Mouse (Mus musculus): ENCODE data around the gene Scly.

Scly gene

DNA sequence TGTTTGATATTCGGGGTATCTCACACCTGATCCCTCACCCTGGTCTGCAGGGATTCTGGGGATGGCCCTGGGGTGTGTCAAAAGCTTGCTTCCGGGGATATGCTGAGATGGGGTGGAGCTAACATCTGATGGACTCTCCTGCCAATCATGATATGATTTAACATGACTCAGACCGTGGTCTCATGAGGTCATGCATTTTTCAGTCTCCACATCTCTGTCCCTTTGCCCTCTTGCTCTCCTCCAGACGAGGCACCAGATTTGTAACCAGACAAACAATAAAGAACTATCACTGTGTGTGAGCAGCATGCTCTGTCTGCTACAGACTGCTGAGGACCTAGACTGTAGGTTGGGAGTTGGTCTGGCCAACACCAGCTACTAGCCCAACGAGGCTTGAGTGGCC lies 64.0 kb downstream of the Scly start:
- DNase-seq (ENCODE audit: low spot score), result no peak

DNA sequence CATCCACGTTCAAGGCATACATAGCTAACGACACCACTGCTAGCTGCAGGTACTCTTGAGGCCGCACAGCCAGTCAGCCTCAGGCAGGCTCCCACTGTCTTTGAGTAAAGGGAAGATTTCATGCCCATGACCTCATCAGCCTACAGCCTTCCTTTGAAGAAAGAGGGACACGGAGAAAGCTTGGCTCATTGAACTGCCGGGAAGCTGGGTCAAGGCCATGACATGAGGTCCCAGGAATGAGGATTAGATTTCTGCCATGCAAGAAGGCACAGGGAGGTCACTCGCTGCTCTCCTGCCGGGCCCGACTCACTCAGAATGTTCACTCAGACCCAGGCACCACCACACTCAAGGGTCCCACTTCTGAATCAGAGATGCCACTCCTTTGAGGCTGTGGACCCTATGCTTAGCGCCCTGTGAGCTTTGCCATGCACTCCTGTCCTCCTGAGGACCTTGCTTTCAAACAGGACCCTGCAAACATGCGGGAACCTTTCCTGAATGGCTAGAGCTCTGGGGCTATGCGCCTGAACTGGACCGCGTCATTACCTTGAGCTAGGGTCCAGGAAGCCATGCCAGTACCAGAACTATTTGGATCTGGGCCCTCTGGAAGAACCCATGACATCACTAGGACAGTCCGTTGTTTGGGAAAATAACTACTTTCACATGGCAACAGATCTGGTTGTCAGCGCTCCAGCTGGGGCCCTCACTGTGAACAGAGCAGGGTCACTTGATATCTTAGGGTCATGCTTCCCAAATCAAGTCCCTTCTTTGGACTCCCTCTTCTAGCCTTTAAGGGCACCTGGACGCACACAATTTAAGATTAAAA lies 66.9 kb downstream of the Scly start:
- DNase-seq (ENCODE audit: low spot score), result no peak

DNA sequence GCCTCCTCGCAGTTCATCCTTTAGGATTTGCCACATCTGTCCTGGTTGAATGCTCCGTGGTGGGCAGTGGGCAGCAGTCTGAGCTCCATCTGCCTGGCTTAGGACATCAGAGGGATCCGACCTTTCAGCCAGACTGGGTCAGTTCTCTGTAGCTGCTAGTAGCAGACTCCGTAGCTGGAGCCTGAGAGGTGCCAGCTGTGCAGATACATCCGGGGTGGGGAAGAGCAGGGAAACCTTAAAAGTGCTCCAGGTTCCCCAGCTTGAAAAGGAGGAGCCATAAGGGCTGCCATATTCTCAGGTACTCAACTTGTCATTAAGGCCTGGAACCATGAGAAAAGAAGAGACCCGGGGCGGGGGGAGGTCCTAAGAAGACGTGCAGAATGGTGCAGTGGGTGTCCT lies 67.7 kb downstream of the Scly start:
- no peak for DNase-seq (ENCODE audit: low spot score)

DNA sequence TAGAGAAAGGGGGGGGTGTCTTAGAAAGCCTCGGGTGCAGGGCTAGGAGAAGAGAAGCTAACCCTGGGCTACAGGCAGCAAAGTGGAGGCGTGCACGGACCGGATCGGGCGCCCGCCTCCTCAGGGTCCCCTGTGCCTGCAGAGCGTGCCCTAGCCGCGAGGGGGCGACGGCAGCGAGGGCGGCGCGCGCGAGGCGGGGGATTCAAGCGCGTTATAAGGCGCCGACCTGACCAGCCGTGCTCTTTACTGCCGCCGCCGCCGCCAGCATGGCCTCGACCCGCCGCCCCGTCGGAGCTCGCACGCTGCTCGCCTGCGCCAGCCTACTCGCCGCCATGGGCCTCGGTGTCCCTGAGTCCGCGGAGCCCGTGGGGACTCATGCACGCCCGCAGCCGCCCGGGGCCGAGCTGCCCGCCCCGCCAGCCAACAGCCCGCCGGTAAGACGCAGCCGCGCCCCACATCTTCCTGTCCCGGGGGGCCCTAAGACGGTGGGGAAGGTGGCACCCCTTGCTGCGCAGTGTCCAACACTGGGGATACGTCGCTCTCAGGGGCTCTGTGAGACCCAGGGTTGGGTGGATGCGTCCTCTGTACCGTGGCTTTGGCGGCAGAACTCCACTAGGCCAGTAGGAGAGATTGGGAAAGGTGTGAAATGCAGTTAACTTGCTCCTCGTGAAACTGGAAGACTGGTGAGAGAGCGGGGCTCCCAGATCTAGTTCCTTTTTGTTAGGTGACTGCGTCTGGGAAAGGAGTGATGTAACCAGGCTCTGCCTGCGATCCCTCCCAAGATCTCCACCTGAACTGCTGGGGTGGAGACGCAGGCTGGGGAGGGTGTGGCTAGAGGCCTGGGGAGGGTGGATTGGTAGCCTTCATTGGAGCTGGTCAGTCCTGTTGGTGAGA lies 68.3 kb downstream of the Scly start, which contains the start of gene Erfe:
Gene Erfe (plus strand): TSS at position 216 of the 894 bp plus-strand sequence.
- DNase-seq (ENCODE audit: low spot score), result peak; percentile 43

DNA sequence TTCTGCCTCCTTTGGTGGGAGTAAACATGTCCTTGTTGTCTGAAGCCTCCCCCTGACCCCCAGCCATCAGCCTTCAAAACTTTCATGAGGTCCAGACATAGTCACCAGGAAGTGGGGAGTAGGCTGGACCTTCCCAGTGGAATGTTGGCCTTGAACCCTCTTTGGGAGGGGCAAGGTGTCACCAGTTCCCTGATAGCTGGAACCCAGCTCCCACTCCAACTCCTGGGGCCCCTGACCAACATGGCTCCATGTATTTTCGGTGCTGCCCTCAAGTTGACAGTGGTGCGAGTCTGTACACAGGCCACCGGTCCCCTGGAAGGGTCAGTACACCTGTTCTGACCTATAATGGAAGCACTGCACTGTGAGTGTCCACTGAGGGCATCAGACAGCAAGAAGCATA lies 69.2 kb downstream of the Scly start:
- no peak for DNase-seq (ENCODE audit: low spot score)

DNA sequence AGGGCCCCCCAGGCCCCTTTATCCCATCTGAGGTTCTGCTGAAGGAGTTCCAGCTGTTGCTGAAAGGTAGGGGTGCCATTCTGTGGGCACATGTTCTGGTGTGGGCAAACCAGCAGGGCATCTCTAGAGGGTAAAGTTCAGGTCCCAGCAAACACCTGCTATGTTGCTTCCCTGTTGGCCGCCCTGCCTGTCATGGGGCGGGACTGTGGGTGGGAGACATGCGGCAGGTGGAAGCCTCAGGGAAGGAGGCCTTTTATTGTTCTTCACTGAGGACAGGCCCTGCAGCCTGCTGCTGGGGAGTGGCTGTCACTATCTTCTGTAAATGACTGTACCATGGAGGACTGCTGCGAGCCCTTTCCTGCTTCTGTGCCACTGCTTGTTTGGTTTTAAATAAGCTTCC lies 71.3 kb downstream of the Scly start:
- DNase-seq (ENCODE audit: low spot score), result no peak

DNA sequence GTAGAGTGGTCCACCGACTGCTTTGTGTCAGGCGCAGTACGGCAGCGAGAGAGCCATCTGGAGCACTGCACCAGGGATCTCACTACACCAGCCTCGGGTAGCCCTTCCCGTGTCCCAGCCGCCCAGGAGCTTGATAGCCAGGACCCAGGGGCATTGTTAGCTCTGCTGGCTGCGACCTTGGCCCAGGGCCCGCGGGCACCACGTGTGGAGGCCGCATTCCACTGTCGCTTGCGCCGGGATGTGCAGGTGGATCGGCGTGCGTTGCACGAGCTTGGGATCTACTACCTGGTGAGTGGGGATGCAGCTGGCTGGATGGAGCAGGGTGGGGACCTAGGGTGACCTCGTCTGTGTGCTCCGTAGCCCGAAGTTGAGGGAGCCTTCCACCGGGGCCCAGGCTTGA lies 71.9 kb downstream of the Scly start:
- DNase-seq (ENCODE audit: low spot score), result no peak
